Mouse (Mus musculus): ENCODE measurements around the gene Mat2a. TPM values are rescaled to one million over a fixed set of nuclear protein-coding genes. Genes with fewer than 3 reads are reported as not detected.
"Not testable (repeated sequence)": the region's sequence is repeated elsewhere in the genome, so short reads cannot be mapped to it uniquely, and the experiment has no call there.

Mat2a gene
- polyA plus RNA-seq, 1 experiment = 85.8 TPM

DNA sequence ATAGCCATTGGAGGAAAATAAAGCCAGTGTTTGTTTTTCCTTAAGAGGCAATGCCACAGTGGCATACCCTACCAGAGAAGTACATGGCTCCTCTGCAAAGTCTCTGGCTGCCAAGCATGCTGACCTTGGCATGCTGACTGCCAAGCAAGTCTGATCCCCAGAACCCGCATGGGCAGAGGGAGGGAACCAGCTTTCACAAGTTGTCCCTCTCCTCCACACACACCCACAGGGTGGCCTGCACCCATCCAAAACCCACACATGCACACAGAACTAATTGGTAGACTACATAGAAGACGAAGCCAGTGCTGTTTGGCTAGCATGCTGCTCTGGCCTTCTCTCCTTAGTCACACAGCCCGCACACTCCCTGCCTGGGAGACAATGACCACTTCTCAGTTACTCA, 38.3 kb upstream of the Mat2a start:
- no peak for TF ChIP-seq CTCF (IDR thresholded peaks at IDR 0.05; ENCODE audit: control insufficient read depth, insufficient read depth, low read length)
- no peak for TF ChIP-seq POLR2A (IDR thresholded peaks at IDR 0.05; ENCODE audit: borderline replicate concordance, control insufficient read depth, low read depth, low read length)
- Histone ChIP-seq H3K4me1 (ENCODE audit: control insufficient read depth, insufficient read depth, low read length) (no peaks in the 10 kb centered on the region; the same call in 1 of the 2 replicates), H3K27ac (ENCODE audit: control insufficient read depth, insufficient read depth, low read depth, low read length, poor library complexity) (no peak overlapping the region), H3K4me3 (replicated peaks; ENCODE audit: control insufficient read depth, low read depth, low read length) (no peak overlapping the region)
- WGBS = 74% methylated on average over 3 of the region's 3 CpGs

DNA sequence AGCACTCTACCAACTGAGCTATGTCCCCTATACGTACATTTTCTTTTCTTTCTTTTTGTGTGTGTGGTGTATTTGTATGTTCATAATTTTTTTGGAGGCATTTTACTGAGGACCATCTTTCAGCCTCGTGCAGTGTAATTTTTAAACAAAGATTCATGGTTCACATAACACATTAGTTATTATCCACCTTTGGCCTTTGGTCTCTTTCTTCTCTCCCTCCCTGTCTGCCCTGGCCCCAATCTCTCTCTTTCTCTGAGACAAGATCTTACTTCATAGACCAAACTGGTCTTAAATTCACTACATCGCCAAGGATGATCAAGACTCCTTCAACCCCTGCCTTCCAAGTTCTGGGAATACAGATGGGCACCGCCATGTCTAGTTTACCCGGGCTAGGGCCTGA, 37.5 kb upstream of the Mat2a start:
- Histone ChIP-seq H3K27ac (ENCODE audit: control insufficient read depth, insufficient read depth, low read depth, low read length, poor library complexity) (no peak overlapping the region), H3K4me1 (ENCODE audit: control insufficient read depth, insufficient read depth, low read length) (no peaks in the 10 kb centered on the region; the same call in 1 of the 2 replicates), H3K4me3 (replicated peaks; ENCODE audit: control insufficient read depth, low read depth, low read length) (no peak overlapping the region)
- no peak for TF ChIP-seq POLR2A (IDR thresholded peaks at IDR 0.05; ENCODE audit: borderline replicate concordance, control insufficient read depth, low read depth, low read length)
- TF ChIP-seq CTCF (IDR thresholded peaks at IDR 0.05; ENCODE audit: control insufficient read depth, insufficient read depth, low read length) = no peak
- WGBS = 86% methylated on average over 5 of the region's 5 CpGs

DNA sequence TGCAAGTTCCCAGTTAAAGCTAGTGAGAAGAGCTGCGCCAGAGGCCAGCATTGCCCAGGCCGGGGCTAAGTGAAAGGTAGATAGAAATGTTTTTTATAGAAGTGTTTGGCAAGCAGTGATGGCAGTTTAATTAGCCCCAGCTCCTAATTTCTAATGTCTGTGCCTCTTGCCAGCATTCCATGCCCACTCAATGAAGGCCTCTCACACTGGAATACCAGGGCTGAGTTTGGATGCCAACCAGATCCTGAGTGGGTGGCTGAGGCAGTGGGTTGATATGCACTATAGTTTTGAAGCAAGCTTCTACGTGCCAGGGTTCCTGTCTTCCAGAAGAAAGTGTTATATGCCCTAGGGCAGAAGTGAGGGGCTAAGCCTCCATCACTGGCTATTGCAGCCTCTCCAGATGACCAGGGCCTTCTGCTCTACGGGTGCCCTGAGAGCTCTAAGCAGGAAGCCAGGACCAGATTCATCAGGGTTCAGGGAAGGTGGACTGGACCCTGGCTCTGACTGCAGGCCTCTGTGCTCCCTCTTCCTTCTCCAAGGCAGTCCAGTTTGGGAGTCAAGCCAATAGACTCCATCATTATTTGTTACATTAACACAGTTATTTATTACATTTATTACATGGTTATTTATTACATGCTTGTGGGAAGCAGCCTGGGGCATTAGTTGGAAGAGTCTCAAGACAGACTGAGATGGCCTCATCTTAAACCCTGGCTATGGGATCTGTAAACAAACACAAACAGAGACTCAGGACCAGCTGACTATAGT, 36.0 kb upstream of the Mat2a start:
- WGBS = 84% methylated on average over 4 of the region's 4 CpGs
- H3K4me3 ChIP-seq (replicated peaks; ENCODE audit: control insufficient read depth, low read depth, low read length) = no peak overlapping the region
- TF ChIP-seq POLR2A (IDR thresholded peaks at IDR 0.05; ENCODE audit: borderline replicate concordance, control insufficient read depth, low read depth, low read length) (no peak), CTCF (IDR thresholded peaks at IDR 0.05; ENCODE audit: control insufficient read depth, insufficient read depth, low read length) (no peak)
- no peaks in the 10 kb centered on the region; the same call in 1 of the 2 replicates for H3K4me1 ChIP-seq (ENCODE audit: control insufficient read depth, insufficient read depth, low read length)
- no peak overlapping the region for H3K27ac ChIP-seq (ENCODE audit: control insufficient read depth, insufficient read depth, low read depth, low read length, poor library complexity)

GRCm38 (mm10) chr6:72473264-72474041, 34.1 kb upstream of the Mat2a start:
- TF ChIP-seq POLR2A (IDR thresholded peaks at IDR 0.05; ENCODE audit: borderline replicate concordance, control insufficient read depth, low read depth, low read length) (no peak), CTCF (IDR thresholded peaks at IDR 0.05; ENCODE audit: control insufficient read depth, insufficient read depth, low read length) (no peak)
- no peaks in the 10 kb centered on the region; the same call in 1 of the 2 replicates for H3K4me1 ChIP-seq (ENCODE audit: control insufficient read depth, insufficient read depth, low read length)
- 62% methylated on average over 14 of the region's 14 CpGs for WGBS
- no peak overlapping the region for H3K27ac ChIP-seq (ENCODE audit: control insufficient read depth, insufficient read depth, low read depth, low read length, poor library complexity)
- H3K4me3 ChIP-seq (replicated peaks; ENCODE audit: control insufficient read depth, low read depth, low read length) = no peak overlapping the region

- Histone ChIP-seq H3K27ac (ENCODE audit: control insufficient read depth, insufficient read depth, low read depth, low read length, poor library complexity) (no peak overlapping the region), H3K4me3 (replicated peaks; ENCODE audit: control insufficient read depth, low read depth, low read length) (no peak overlapping the region), H3K4me1 (ENCODE audit: control insufficient read depth, insufficient read depth, low read length) (no peaks in the 10 kb centered on the region; the same call in 1 of the 2 replicates)
- 82% methylated on average over 4 of the region's 4 CpGs for WGBS
- TF ChIP-seq POLR2A (IDR thresholded peaks at IDR 0.05; ENCODE audit: borderline replicate concordance, control insufficient read depth, low read depth, low read length) (no peak), CTCF (IDR thresholded peaks at IDR 0.05; ENCODE audit: control insufficient read depth, insufficient read depth, low read length) (no peak)
Observed at GRCm38 (mm10) chr6:72466171-72466570, 26.8 kb upstream of the Mat2a start.

DNA sequence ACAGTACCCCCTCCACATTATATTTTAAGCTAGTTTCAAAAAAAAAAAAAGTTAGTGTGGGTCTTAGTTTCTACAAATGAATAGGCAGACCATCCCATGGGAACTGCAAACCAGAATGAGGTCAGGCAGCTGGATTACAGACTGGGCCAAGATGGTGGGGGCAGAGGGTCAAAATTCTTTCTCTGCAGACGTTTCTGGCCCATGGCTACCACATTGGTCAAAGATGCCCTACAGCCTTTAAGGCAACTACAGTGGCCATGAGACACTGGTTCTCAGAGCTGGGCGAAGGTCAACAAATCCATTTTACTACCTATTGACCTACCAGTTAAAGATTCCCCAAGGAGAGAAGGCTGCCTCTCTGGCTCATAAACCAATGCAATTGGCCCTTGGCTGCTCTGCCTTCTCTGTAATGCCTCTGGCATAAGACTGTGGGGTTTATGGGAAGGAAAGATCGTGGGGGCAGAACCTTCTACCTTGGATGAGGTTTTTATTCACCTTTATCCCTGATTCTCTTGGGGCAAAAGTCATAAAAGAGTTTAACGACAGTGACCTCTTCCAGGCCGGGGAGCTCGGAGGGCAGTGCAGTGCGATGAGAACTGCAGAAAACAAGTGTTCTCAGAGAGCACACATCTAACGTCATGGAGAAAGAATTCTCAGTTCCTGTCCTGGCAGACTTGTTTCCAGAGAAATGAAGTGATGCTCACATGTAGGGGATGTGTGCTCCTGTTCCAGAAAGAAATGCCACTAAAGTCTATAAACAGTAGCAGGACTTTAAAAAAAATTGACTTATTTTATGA, 26.2 kb upstream of the Mat2a start:
- H3K4me1 ChIP-seq (ENCODE audit: control insufficient read depth, insufficient read depth, low read length) = no peaks in the 10 kb centered on the region; the same call in none of the 2 replicates
- WGBS = 86% methylated on average over 8 of the region's 8 CpGs
- no peak overlapping the region for H3K4me3 ChIP-seq (replicated peaks; ENCODE audit: control insufficient read depth, low read depth, low read length)
- H3K27ac ChIP-seq (ENCODE audit: control insufficient read depth, insufficient read depth, low read depth, low read length, poor library complexity) = no peak overlapping the region
- TF ChIP-seq POLR2A (IDR thresholded peaks at IDR 0.05; ENCODE audit: borderline replicate concordance, control insufficient read depth, low read depth, low read length) (no peak), CTCF (IDR thresholded peaks at IDR 0.05; ENCODE audit: control insufficient read depth, insufficient read depth, low read length) (no peak)

GRCm38 (mm10) chr6:72462550-72463257, 23.3 kb upstream of the Mat2a start:
- H3K4me3 ChIP-seq (replicated peaks; ENCODE audit: control insufficient read depth, low read depth, low read length); H3K4me1 ChIP-seq (ENCODE audit: control insufficient read depth, insufficient read depth, low read length); H3K27ac ChIP-seq (ENCODE audit: control insufficient read depth, insufficient read depth, low read depth, low read length, poor library complexity): not testable (repeated sequence)
- WGBS = 79% methylated on average over 5 of the region's 5 CpGs

Data from bone marrow, adult 2 months (tissue).